Mouse (Mus musculus): ENCODE results near the gene Cep57l1. TPM values are rescaled to one million over a fixed set of nuclear protein-coding genes. Genes with fewer than 3 reads are reported as not detected.

Gene Cep57l1
- polyA plus RNA-seq, 1 experiment from 2014 or later: 24.9 TPM

DNA sequence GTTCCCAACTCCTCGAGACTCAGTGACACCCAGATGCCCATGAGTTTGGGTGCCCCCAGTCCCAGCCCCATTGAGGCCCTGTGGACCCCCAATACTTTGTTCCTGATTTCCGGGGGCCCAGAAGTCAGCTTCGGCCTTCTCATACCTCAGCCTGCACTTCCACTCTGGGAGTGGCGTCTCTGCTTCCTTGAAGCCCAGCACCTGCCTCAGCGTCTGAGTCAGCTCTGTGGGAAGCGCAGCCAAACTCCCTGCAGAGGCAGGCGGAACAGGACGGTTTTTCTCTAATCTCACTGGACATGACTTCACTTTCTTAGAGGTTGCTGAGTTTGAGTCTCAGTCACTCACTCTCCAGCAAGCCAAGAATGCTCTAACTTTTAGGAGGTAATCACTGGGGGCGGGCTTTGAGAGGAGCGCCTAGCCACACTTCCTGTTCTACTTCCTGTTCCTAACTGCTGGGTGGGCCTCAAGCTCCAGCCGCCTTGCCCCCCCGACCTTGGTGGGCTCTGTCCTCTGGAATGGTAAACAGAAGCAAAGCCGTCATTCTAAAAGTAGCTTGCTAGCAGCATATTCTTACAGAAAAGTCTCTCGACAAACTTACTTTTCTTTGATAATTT lies 57.7 kb downstream of the Cep57l1 start:
- H3K27ac ChIP-seq (replicated peaks; ENCODE audit: low read depth, low read length): no peak overlapping the region

DNA sequence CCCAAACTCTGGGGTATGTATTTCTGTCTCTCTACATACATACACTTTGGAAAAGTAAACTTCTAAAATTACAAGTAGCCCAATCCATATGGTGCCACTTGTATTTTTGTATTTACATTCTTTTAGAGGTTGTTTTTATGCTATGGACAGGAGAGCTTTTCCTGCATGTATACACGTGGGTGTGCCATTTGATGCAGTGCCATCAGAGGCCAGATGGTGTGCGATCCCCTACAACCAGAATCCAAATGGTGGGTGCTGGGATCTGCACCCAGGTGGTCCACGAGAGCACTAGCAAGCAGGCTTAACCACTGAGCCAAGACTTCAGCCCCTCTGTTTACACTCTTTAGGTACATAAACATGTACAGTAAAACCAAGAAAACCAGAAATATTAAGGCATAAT lies 60.4 kb downstream of the Cep57l1 start:
- Histone ChIP-seq H3K4me3 (ENCODE audit: low read depth, low read length) (no peak overlapping the region), H3K36me3 (replicated peaks; ENCODE audit: control insufficient read depth, insufficient read depth, low read depth, low read length) (no peaks in the 10 kb centered on the region), H3K4me1 (ENCODE audit: control insufficient read depth, insufficient read depth, low read length) (no peaks in the 10 kb centered on the region), H3K27ac (replicated peaks; ENCODE audit: low read depth, low read length) (no peak overlapping the region), H3K9ac (replicated peaks; ENCODE audit: low read length) (no peak overlapping the region), H3K4me2 (ENCODE audit: low read depth, low read length) (no peak overlapping the region), H3K27me3 (ENCODE audit: control insufficient read depth, insufficient read depth, low read length) (no peaks in the 10 kb centered on the region), H3K9me3 (replicated peaks; ENCODE audit: control insufficient read depth, low read length) (no peaks in the 10 kb centered on the region)
- WGBS: 74% methylated on average over 3 of the region's 3 CpGs
- no peak for ATAC-seq (replicated peaks; ENCODE audit: insufficient number of reproducible peaks, low FRiP score, low TSS enrichment, low read depth)
- DNase-seq (ENCODE audit: low spot score): no peak

More for the DNA sequence above, 57.7 kb downstream of the Cep57l1 start:
- no peak overlapping the region for H3K4me2 ChIP-seq (ENCODE audit: low read depth, low read length)
- H3K9ac ChIP-seq (replicated peaks; ENCODE audit: low read length): no peak overlapping the region
- ATAC-seq (replicated peaks; ENCODE audit: insufficient number of reproducible peaks, low FRiP score, low TSS enrichment, low read depth) (no peak), DNase-seq (ENCODE audit: low spot score) (no peak)
- no peaks in the 10 kb centered on the region for H3K27me3 ChIP-seq (ENCODE audit: control insufficient read depth, insufficient read depth, low read length)
- no peaks in the 10 kb centered on the region for H3K36me3 ChIP-seq (replicated peaks; ENCODE audit: control insufficient read depth, insufficient read depth, low read depth, low read length)
- no peaks in the 10 kb centered on the region for H3K4me1 ChIP-seq (ENCODE audit: control insufficient read depth, insufficient read depth, low read length)
- H3K4me3 ChIP-seq (ENCODE audit: low read depth, low read length): no peak overlapping the region
- H3K9me3 ChIP-seq (replicated peaks; ENCODE audit: control insufficient read depth, low read length): no peaks in the 10 kb centered on the region
- WGBS: 84% methylated on average over 14 of the region's 14 CpGs

DNA sequence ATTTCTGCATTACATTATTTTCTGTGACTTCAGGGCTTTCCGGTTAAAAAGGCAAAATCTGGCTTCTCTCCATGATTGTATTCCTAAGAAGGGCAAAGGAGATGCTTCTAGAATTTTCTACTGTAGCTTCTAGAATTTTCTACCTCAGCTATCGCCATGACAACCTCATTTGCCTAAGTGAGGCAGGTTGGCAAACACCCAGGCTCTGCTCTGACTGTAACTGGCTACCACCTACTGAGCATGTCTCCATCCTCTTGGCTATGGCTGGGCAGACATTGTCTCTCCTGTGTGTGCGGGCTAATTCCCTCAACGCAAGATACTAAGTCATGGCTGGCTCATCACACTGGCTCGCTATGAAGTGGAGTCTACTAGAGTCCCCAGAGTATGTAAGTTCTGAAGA lies 63.1 kb downstream of the Cep57l1 start:
- no peak overlapping the region for H3K9ac ChIP-seq (replicated peaks; ENCODE audit: low read length)
- ATAC-seq (replicated peaks; ENCODE audit: insufficient number of reproducible peaks, low FRiP score, low TSS enrichment, low read depth): no peak
- H3K4me2 ChIP-seq (ENCODE audit: low read depth, low read length): no peak overlapping the region
- no peaks in the 10 kb centered on the region for H3K9me3 ChIP-seq (replicated peaks; ENCODE audit: control insufficient read depth, low read length)
- H3K4me3 ChIP-seq (ENCODE audit: low read depth, low read length): no peak overlapping the region
- H3K27ac ChIP-seq (replicated peaks; ENCODE audit: low read depth, low read length): no peak overlapping the region
- WGBS: 94% methylated on average over 5 of the region's 5 CpGs
- H3K27me3 ChIP-seq (ENCODE audit: control insufficient read depth, insufficient read depth, low read length): no peaks in the 10 kb centered on the region
- no peaks in the 10 kb centered on the region for H3K36me3 ChIP-seq (replicated peaks; ENCODE audit: control insufficient read depth, insufficient read depth, low read depth, low read length)
- DNase-seq (ENCODE audit: low spot score): no peak
- H3K4me1 ChIP-seq (ENCODE audit: control insufficient read depth, insufficient read depth, low read length): no peaks in the 10 kb centered on the region

DNA sequence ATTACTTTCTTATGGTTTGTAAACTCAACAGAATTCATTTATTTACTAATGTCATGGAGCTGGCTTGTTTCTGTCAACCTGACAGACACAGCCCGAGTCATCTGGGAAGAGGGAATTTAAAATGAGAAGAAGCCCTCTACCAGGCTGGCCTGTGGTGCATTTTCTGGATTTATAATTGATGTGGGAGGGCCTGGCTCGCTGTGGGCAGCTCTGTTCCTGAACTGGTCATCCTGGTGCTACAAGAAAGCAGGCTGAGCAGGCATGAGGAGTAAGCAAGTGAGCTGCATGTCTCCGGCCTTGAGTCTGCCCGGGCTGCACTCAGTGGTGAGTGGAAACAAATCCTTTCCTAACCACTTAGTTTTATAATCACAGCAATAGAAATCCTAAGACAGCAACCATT lies 65.7 kb downstream of the Cep57l1 start:
- H3K9me3 ChIP-seq (replicated peaks; ENCODE audit: control insufficient read depth, low read length): no peaks in the 10 kb centered on the region
- 69% methylated on average over 4 of the region's 4 CpGs for WGBS
- ATAC-seq (replicated peaks; ENCODE audit: insufficient number of reproducible peaks, low FRiP score, low TSS enrichment, low read depth): no peak

DNA sequence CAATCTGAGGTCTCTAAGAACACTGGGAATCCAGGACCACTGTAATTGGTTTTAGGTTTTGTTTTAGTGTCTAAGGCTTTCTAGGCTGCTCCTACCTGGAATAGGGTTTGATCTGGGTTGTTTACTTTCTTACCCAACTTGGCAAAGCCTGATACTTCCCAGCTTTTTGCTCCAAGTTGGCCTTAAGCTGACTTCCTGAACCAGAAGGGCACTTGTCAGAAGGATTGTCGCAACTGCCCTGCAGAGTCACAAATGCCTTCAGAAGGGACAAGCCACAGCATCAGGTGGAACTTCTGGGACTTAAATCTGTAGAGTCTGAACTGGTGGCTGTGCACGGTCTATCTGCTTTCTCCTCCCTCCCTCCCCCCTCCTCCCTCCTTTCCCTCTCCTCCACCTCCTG lies 69.5 kb downstream of the Cep57l1 start:
- no peaks in the 10 kb centered on the region for H3K27me3 ChIP-seq (ENCODE audit: control insufficient read depth, insufficient read depth, low read length)
- no peak for ATAC-seq (replicated peaks; ENCODE audit: insufficient number of reproducible peaks, low FRiP score, low TSS enrichment, low read depth)
- H3K4me1 ChIP-seq (ENCODE audit: control insufficient read depth, insufficient read depth, low read length): no peaks in the 10 kb centered on the region
- no peaks in the 10 kb centered on the region for H3K9me3 ChIP-seq (replicated peaks; ENCODE audit: control insufficient read depth, low read length)
- H3K9ac ChIP-seq (replicated peaks; ENCODE audit: low read length): no peak overlapping the region
- no peaks in the 10 kb centered on the region for H3K36me3 ChIP-seq (replicated peaks; ENCODE audit: control insufficient read depth, insufficient read depth, low read depth, low read length)
- H3K27ac ChIP-seq (replicated peaks; ENCODE audit: low read depth, low read length): no peak overlapping the region
- no peak for DNase-seq (ENCODE audit: low spot score)
- no peak overlapping the region for H3K4me3 ChIP-seq (ENCODE audit: low read depth, low read length)
- WGBS: 84% methylated on average over 2 of the region's 2 CpGs
- no peak overlapping the region for H3K4me2 ChIP-seq (ENCODE audit: low read depth, low read length)

More for the DNA sequence above, 65.7 kb downstream of the Cep57l1 start:
- no peak for DNase-seq (ENCODE audit: low spot score)
- H3K4me3 ChIP-seq (ENCODE audit: low read depth, low read length): no peak overlapping the region
- no peaks in the 10 kb centered on the region for H3K36me3 ChIP-seq (replicated peaks; ENCODE audit: control insufficient read depth, insufficient read depth, low read depth, low read length)
- H3K4me2 ChIP-seq (ENCODE audit: low read depth, low read length): no peak overlapping the region
- no peaks in the 10 kb centered on the region for H3K27me3 ChIP-seq (ENCODE audit: control insufficient read depth, insufficient read depth, low read length)
- no peak overlapping the region for H3K27ac ChIP-seq (replicated peaks; ENCODE audit: low read depth, low read length)
- no peaks in the 10 kb centered on the region for H3K4me1 ChIP-seq (ENCODE audit: control insufficient read depth, insufficient read depth, low read length)
- no peak overlapping the region for H3K9ac ChIP-seq (replicated peaks; ENCODE audit: low read length)

DNA sequence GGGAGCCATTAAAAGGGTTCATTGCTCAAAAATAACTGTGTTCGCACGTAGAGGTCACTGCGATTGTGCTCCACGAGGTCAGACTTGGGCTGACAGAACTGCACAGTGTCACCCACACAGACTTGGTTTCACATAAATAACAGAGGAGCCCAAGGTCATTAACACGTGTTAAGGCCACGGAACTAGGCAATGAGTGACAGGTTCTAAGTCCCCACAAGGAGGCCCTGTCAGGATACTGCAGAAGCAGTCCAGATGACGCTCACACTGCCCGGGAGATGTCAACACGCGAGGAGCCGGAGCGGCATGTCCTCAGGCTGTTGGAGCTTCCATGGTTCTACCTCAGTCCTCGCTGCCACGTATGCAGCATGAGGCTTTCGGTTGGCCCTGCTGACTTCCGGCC lies 72.4 kb downstream of the Cep57l1 start:
- no peak overlapping the region for H3K27ac ChIP-seq (replicated peaks; ENCODE audit: low read depth, low read length)
- H3K4me1 ChIP-seq (ENCODE audit: control insufficient read depth, insufficient read depth, low read length): no peaks in the 10 kb centered on the region
- DNase-seq (ENCODE audit: low spot score) (no peak), ATAC-seq (replicated peaks; ENCODE audit: insufficient number of reproducible peaks, low FRiP score, low TSS enrichment, low read depth) (no peak)
- H3K27me3 ChIP-seq (ENCODE audit: control insufficient read depth, insufficient read depth, low read length): no peaks in the 10 kb centered on the region
- no peak overlapping the region for H3K4me2 ChIP-seq (ENCODE audit: low read depth, low read length)
- H3K9me3 ChIP-seq (replicated peaks; ENCODE audit: control insufficient read depth, low read length): no peaks in the 10 kb centered on the region
- WGBS: 95% methylated on average over 16 of the region's 16 CpGs
- H3K4me3 ChIP-seq (ENCODE audit: low read depth, low read length): no peak overlapping the region
- H3K9ac ChIP-seq (replicated peaks; ENCODE audit: low read length): no peak overlapping the region
- H3K36me3 ChIP-seq (replicated peaks; ENCODE audit: control insufficient read depth, insufficient read depth, low read depth, low read length): no peaks in the 10 kb centered on the region

DNA sequence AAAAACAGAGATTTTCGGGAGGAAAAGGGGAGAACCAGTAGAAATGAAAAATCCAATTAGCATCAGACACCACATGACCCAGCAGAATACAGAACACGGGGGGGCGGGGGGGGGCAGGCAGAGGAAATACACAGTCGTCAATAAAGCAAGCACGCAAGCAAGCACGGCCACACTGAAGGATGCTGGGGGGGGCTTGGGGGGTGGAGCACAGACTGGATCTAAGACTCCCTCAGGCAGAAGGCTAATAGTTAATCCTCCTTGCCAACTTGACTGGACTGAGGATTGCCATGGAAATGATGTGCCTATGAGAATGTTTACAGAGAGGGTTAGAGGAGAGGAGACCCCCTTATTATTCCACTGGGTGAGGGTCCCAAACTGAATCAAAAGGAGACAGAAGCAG lies 74.3 kb downstream of the Cep57l1 start:
- no peak overlapping the region for H3K4me3 ChIP-seq (ENCODE audit: low read depth, low read length)
- H3K27ac ChIP-seq (replicated peaks; ENCODE audit: low read depth, low read length): no peak overlapping the region
- H3K27me3 ChIP-seq (ENCODE audit: control insufficient read depth, insufficient read depth, low read length): no peaks in the 10 kb centered on the region

DNA sequence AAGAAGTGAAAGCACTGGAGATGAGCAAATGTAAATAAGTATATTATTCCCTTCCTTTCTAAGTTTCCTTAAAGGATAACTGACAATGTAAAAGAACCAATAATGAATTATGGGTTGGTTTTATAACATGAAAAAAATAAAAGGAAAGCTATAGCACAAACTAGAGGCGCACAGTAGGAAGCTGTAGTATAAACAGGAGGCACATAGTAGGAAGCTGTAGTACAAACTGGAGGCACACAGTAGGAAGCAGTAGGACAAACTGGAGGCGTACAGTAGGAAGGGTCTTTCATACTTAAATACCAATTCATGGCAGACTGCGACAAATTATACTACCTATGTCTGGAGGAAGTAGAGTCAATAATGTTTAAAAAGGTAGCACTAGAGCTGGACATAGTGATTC lies 76.5 kb downstream of the Cep57l1 start:
- H3K9me3 ChIP-seq (replicated peaks; ENCODE audit: control insufficient read depth, low read length): no peaks in the 10 kb centered on the region
- WGBS: 96% methylated on average over 3 of the region's 3 CpGs
- no peaks in the 10 kb centered on the region for H3K4me1 ChIP-seq (ENCODE audit: control insufficient read depth, insufficient read depth, low read length)
- no peaks in the 10 kb centered on the region for H3K36me3 ChIP-seq (replicated peaks; ENCODE audit: control insufficient read depth, insufficient read depth, low read depth, low read length)
- ATAC-seq (replicated peaks; ENCODE audit: insufficient number of reproducible peaks, low FRiP score, low TSS enrichment, low read depth): no peak
- H3K4me2 ChIP-seq (ENCODE audit: low read depth, low read length): no peak overlapping the region
- no peak overlapping the region for H3K27ac ChIP-seq (replicated peaks; ENCODE audit: low read depth, low read length)
- no peaks in the 10 kb centered on the region for H3K27me3 ChIP-seq (ENCODE audit: control insufficient read depth, insufficient read depth, low read length)
- H3K4me3 ChIP-seq (ENCODE audit: low read depth, low read length): no peak overlapping the region
- no peak overlapping the region for H3K9ac ChIP-seq (replicated peaks; ENCODE audit: low read length)
- DNase-seq (ENCODE audit: low spot score): no peak

More for the DNA sequence above, 74.3 kb downstream of the Cep57l1 start:
- Histone ChIP-seq H3K4me1 (ENCODE audit: control insufficient read depth, insufficient read depth, low read length) (no peaks in the 10 kb centered on the region), H3K36me3 (replicated peaks; ENCODE audit: control insufficient read depth, insufficient read depth, low read depth, low read length) (no peaks in the 10 kb centered on the region), H3K9me3 (replicated peaks; ENCODE audit: control insufficient read depth, low read length) (no peaks in the 10 kb centered on the region), H3K4me2 (ENCODE audit: low read depth, low read length) (no peak overlapping the region), H3K9ac (replicated peaks; ENCODE audit: low read length) (no peak overlapping the region)
- ATAC-seq (replicated peaks; ENCODE audit: insufficient number of reproducible peaks, low FRiP score, low TSS enrichment, low read depth): no peak
- WGBS: 76% methylated on average over 6 of the region's 6 CpGs
- no peak for DNase-seq (ENCODE audit: low spot score)

Data from embryonic facial prominence, embryonic 11.5 days (tissue).